Mouse (Mus musculus): ENCODE results near the gene Gm20388.

- TF ChIP-seq POLR2A (IDR thresholded peaks at IDR 0.05; ENCODE audit: insufficient read depth, low read length) = no peak
- no peak for TF ChIP-seq CTCF (IDR thresholded peaks at IDR 0.05; ENCODE audit: low read depth, low read length)
- no peak for TF ChIP-seq EP300 (IDR thresholded peaks at IDR 0.05; ENCODE audit: insufficient read depth, low read depth, low read length)
Measured at GRCm38 (mm10) chr8:122819776-122820175, 2909.1 kb downstream of the Gm20388 start.

Data from ES-Bruce4 (cell line).